Mouse (Mus musculus) liver (tissue): ENCODE measurements at regions not wholly inside any gene's neighbourhood (a gene's known extent, or its start where the extent isn't known, plus 50 kb on each side); places are given as distances from the start of the nearest gene placed in this dataset.

Experiments
- DNase-seq: peaks from one replicate; pipeline ENCODE4 v3.0.0-alpha.2; 2020; ENCODE audit warnings: mixed read lengths

- no peak for DNase-seq
Measured at GRCm38 (mm10) chr13:63627184-63627893, 53.9 kb upstream of the Ptch1 start.

- DNase-seq = no peak
Measured at GRCm38 (mm10) chr13:63627894-63628287, 54.5 kb upstream of the Ptch1 start.

- DNase-seq = no peak
Measured at GRCm38 (mm10) chr13:63631771-63632347, 58.5 kb upstream of the Ptch1 start.

- no peak for DNase-seq
Measured at GRCm38 (mm10) chr13:63634294-63634693, 60.9 kb upstream of the Ptch1 start.

- DNase-seq = no peak
Measured at GRCm38 (mm10) chr13:63641649-63642226, 68.3 kb upstream of the Ptch1 start.

GRCm38 (mm10) chr13:63642617-63643016, 69.2 kb upstream of the Ptch1 start:
- DNase-seq = peak; percentile 40

- no peak for DNase-seq
Measured at GRCm38 (mm10) chr13:63643394-63643793, 70.0 kb upstream of the Ptch1 start.

- DNase-seq = no peak
Measured at GRCm38 (mm10) chr13:63644308-63644707, 70.9 kb upstream of the Ptch1 start.

GRCm38 (mm10) chr13:63649058-63649647, 75.8 kb upstream of the Ptch1 start:
- DNase-seq = no peak

- DNase-seq = no peak
Measured at GRCm38 (mm10) chr13:63654514-63654913, 81.1 kb upstream of the Ptch1 start.

GRCm38 (mm10) chr13:63657115-63657514, 83.7 kb upstream of the Ptch1 start:
- no peak for DNase-seq

GRCm38 (mm10) chr13:63659412-63659811, 86.0 kb upstream of the Ptch1 start:
- DNase-seq = no peak

GRCm38 (mm10) chr13:63660431-63660830, 87.0 kb upstream of the Ptch1 start:
- no peak for DNase-seq

GRCm38 (mm10) chr13:63668576-63668975, 95.2 kb upstream of the Ptch1 start:
- no peak for DNase-seq

- DNase-seq = no peak
Measured at GRCm38 (mm10) chr13:63669031-63669430, 95.6 kb upstream of the Ptch1 start.

- DNase-seq = no peak
Measured at GRCm38 (mm10) chr13:63672425-63672824, 99.0 kb upstream of the Ptch1 start.

GRCm38 (mm10) chr13:63677696-63678095, 104.3 kb upstream of the Ptch1 start:
- DNase-seq = no peak

- no peak for DNase-seq
Measured at GRCm38 (mm10) chr13:63678265-63679260, 105.2 kb upstream of the Ptch1 start.

GRCm38 (mm10) chr13:63682341-63682740, 108.9 kb upstream of the Ptch1 start:
- DNase-seq = no peak

- DNase-seq = no peak
Measured at GRCm38 (mm10) chr13:63691974-63692373, 118.6 kb upstream of the Ptch1 start.

- no peak for DNase-seq
Measured at GRCm38 (mm10) chr13:63693636-63694035, 120.2 kb upstream of the Ptch1 start.

- DNase-seq = no peak
Measured at GRCm38 (mm10) chr13:63696399-63696798, 118.6 kb upstream of the Ercc6l2 start.

GRCm38 (mm10) chr13:63699624-63700023, 115.4 kb upstream of the Ercc6l2 start:
- DNase-seq = no peak
